Comparison of ENCODE assay signal across 13 mouse cellular contexts in the genomic region with DNA sequence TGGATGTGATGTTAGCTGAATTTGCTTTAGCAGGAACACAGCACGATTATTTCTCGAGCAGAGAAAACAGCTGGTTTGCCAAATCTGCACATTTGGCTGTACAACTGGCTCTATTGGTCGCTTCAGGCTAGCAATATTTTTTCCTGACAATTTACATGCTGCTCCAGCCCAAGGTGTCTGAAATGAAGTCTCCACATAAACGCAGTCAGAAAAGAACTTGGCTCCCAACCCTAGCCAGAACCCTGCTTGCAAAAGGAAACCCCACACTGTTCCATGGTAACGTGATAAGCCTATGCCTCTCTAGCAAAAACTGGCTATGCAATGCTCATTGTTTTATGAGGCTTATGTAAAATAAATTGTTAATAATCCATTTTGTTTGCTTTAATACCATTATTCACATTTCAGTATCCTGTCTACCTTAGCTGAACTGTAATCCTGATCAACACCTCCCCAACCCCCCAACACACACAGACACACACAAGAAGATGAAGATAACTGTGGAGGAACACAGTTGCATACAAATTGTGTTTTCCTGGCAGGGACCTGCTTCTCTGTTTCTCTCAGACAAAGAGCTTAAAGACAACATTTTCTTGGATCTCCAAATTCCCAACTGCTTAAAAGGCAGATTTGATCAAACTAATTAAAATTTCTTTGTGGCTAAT.
DNase-seq lines count a peak whose midpoint lies in the region; ATAC-seq and TF ChIP-seq lines count a peak whose summit lies in the region.
"Had no signal": no experiment of that assay in that cellular context is flagged by ENCODE, and none has a peak within 500 bp of the region (broad histone marks: within the 10 kb centered on the region; RNA-seq: fewer than 3 reads in every experiment).

No protein-coding gene starts in this region.

- no peak overlapping the region for H3K4me3 ChIP-seq in embryonic facial prominence, embryonic 14.5 days (ENCODE audit: low read depth, low read length)
- H3K4me3 ChIP-seq in embryonic facial prominence, embryonic 10.5 days: no peak overlapping the region
- H3K4me3 ChIP-seq in neural tube, embryonic 13.5 days: no peak overlapping the region
- H3K4me3 ChIP-seq in stomach, postnatal 0 days (ENCODE audit: low read depth, low read length): no peak overlapping the region
- H3K4me3 ChIP-seq: intestine, embryonic 15.5 days; limb, embryonic 12.5 days; neural tube, embryonic 12.5 days had no signal

- H3K4me1 ChIP-seq in embryonic facial prominence, embryonic 14.5 days (ENCODE audit: control insufficient read depth, insufficient read depth, low read length): no peaks in the 10 kb centered on the region
- no peaks in the 10 kb centered on the region for H3K4me1 ChIP-seq in embryonic facial prominence, embryonic 10.5 days
- H3K4me1 ChIP-seq in neural tube, embryonic 13.5 days (replicated peaks): peaks cover 8% of the 10 kb centered on the region
- no peaks in the 10 kb centered on the region for H3K4me1 ChIP-seq in stomach, postnatal 0 days (replicated peaks; ENCODE audit: control insufficient read depth, insufficient read depth)
- H3K4me1 ChIP-seq: intestine, embryonic 15.5 days; limb, embryonic 12.5 days; neural tube, embryonic 12.5 days had no signal

- ATAC-seq in embryonic facial prominence, embryonic 14.5 days (ENCODE audit: low read depth): peak; percentile 47; the same call in 1 of the 2 replicates
- ATAC-seq in neural tube, embryonic 13.5 days (ENCODE audit: low read depth): peak; percentile 61
- ATAC-seq in stomach, postnatal 0 days (ENCODE audit: low FRiP score, low TSS enrichment): no peak
- ATAC-seq: intestine, embryonic 15.5 days had no signal

- no peaks in the 10 kb centered on the region for H3K36me3 ChIP-seq in embryonic facial prominence, embryonic 14.5 days (ENCODE audit: control insufficient read depth, insufficient read depth, low read length)
- no peaks in the 10 kb centered on the region for H3K36me3 ChIP-seq in embryonic facial prominence, embryonic 10.5 days (replicated peaks)
- H3K36me3 ChIP-seq in neural tube, embryonic 13.5 days: no peaks in the 10 kb centered on the region
- H3K36me3 ChIP-seq in stomach, postnatal 0 days (ENCODE audit: control insufficient read depth, insufficient read depth, low read length): no peaks in the 10 kb centered on the region
- H3K36me3 ChIP-seq: intestine, embryonic 15.5 days; limb, embryonic 12.5 days; neural tube, embryonic 12.5 days had no signal

- WGBS in embryonic facial prominence, embryonic 14.5 days: 65% methylated on average over 5 of the region's 5 CpGs
- 81% methylated on average over 5 of the region's 5 CpGs for WGBS in embryonic facial prominence, embryonic 10.5 days
- WGBS in neural tube, embryonic 13.5 days: 50% methylated on average over 5 of the region's 5 CpGs
- 38% methylated on average over 5 of the region's 5 CpGs for WGBS in stomach, postnatal 0 days

- no peak overlapping the region for H3K9ac ChIP-seq in embryonic facial prominence, embryonic 14.5 days (ENCODE audit: low read depth, low read length)
- no peak overlapping the region for H3K9ac ChIP-seq in neural tube, embryonic 13.5 days
- H3K9ac ChIP-seq in stomach, postnatal 0 days (ENCODE audit: low read length): no peak overlapping the region
- H3K9ac ChIP-seq: intestine, embryonic 15.5 days; limb, embryonic 12.5 days; neural tube, embryonic 12.5 days had no signal

- H3K27me3 ChIP-seq in embryonic facial prominence, embryonic 14.5 days (replicated peaks; ENCODE audit: control insufficient read depth, insufficient read depth, low read length): no peaks in the 10 kb centered on the region
- no peaks in the 10 kb centered on the region for H3K27me3 ChIP-seq in embryonic facial prominence, embryonic 10.5 days (replicated peaks; ENCODE audit: low read depth, poor library complexity, severe bottlenecking)
- H3K27me3 ChIP-seq in neural tube, embryonic 13.5 days: no peaks in the 10 kb centered on the region
- no peaks in the 10 kb centered on the region for H3K27me3 ChIP-seq in stomach, postnatal 0 days (ENCODE audit: control insufficient read depth, insufficient read depth, low read length)
- H3K27me3 ChIP-seq: intestine, embryonic 15.5 days; limb, embryonic 12.5 days; neural tube, embryonic 12.5 days had no signal

- no peak for TF ChIP-seq CTCF in stomach, postnatal 0 days (IDR thresholded peaks at IDR 0.05; ENCODE audit: low read depth)

- H3K27ac ChIP-seq in embryonic facial prominence, embryonic 14.5 days (replicated peaks; ENCODE audit: low read depth, low read length): no peak overlapping the region
- H3K27ac ChIP-seq in embryonic facial prominence, embryonic 10.5 days (replicated peaks): no peak overlapping the region
- H3K27ac ChIP-seq in neural tube, embryonic 13.5 days (replicated peaks): peak overlapping the region; percentile 65
- H3K27ac ChIP-seq in stomach, postnatal 0 days (replicated peaks): no peak overlapping the region
- H3K27ac ChIP-seq: intestine, embryonic 15.5 days; limb, embryonic 12.5 days; neural tube, embryonic 12.5 days had no signal

- TF ChIP-seq EP300 in stomach, postnatal 0 days (optimal IDR thresholded peaks at IDR 0.05): no peak

- no peak overlapping the region for H3K4me2 ChIP-seq in embryonic facial prominence, embryonic 14.5 days (ENCODE audit: low read depth, low read length)
- H3K4me2 ChIP-seq in neural tube, embryonic 13.5 days: no peak overlapping the region
- H3K4me2 ChIP-seq in stomach, postnatal 0 days (replicated peaks; ENCODE audit: low read depth): no peak overlapping the region
- H3K4me2 ChIP-seq: heart, embryonic 11.5 days; intestine, embryonic 15.5 days; limb, embryonic 12.5 days; neural tube, embryonic 12.5 days had no signal

- DNase-seq in embryonic facial prominence, embryonic 14.5 days (ENCODE audit: low spot score): peak; percentile 20
- DNase-seq in embryonic facial prominence, embryonic 10.5 days (ENCODE audit: low spot score): no peak
- no peak for DNase-seq in neural tube, embryonic 10.5 days (ENCODE audit: extremely low spot score, low spot score)
- DNase-seq in left cerebral cortex, adult 8-10 months (ENCODE audit: low spot score in 2 of 2): peak; percentile 3 to 6
- DNase-seq in telencephalon, adult 2 months (ENCODE audit: low read depth, low spot score): peak; percentile 33
- DNase-seq in stomach, postnatal 0 days (ENCODE audit: low spot score): no peak
- DNase-seq in thymus, postnatal 36 days: no peak
- DNase-seq: adrenal gland, postnatal 10 days had no signal

- no peaks in the 10 kb centered on the region for H3K9me3 ChIP-seq in embryonic facial prominence, embryonic 14.5 days (ENCODE audit: control insufficient read depth, low read length)
- H3K9me3 ChIP-seq in embryonic facial prominence, embryonic 10.5 days: no peaks in the 10 kb centered on the region
- H3K9me3 ChIP-seq in neural tube, embryonic 13.5 days: no peaks in the 10 kb centered on the region
- H3K9me3 ChIP-seq in stomach, postnatal 0 days (ENCODE audit: control insufficient read depth, low read length): no peaks in the 10 kb centered on the region
- H3K9me3 ChIP-seq: intestine, embryonic 15.5 days; limb, embryonic 12.5 days; neural tube, embryonic 12.5 days had no signal

Comparison
In these comparisons a context has a peak if more than half of its experiments do, and no peak if none do; other contexts are left out.
1. DNase-seq: peak in embryonic facial prominence, embryonic 14.5 days (single experiment), left cerebral cortex, adult 8-10 months (2 of 2) and telencephalon, adult 2 months (single experiment); none in embryonic facial prominence, embryonic 10.5 days (single experiment), neural tube, embryonic 10.5 days (single experiment), stomach, postnatal 0 days (single experiment) and thymus, postnatal 36 days (0 of 2).